Comparison of ENCODE assay signal across 10 mouse cellular contexts in the genomic region with DNA sequence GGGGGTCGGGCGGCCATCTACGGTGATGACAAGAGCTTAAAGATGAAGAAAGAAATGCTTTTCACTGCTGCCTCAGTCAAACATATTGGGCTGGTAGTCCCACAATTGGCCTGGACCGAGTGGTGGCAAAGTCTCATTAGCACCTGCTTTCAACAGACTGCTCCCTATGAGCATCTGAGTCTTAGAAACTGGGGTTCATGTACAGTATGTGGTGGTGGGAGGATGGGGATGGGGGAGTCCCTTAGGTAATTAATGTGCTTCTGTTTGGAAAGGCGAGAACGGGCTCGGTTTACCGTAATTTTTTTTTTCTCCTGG.
DNase-seq lines count a peak whose midpoint lies in the region; ATAC-seq lines count a peak whose summit lies in the region.
"Had no signal": no experiment of that assay in that cellular context is flagged by ENCODE, and none has a peak within 500 bp of the region (broad histone marks: within the 10 kb centered on the region; RNA-seq: fewer than 3 reads in every experiment).

No protein-coding gene starts in this region.

- 2% methylated on average over 8 of the region's 8 CpGs for WGBS in neural tube, embryonic 11.5 days
- WGBS in forebrain, embryonic 14.5 days: 2% methylated on average over 8 of the region's 8 CpGs
- 1% methylated on average over 8 of the region's 8 CpGs for WGBS in limb, embryonic 12.5 days
- under 1% methylated on average over 8 of the region's 8 CpGs for WGBS in stomach, embryonic 16.5 days

- H3K27me3 ChIP-seq in neural tube, embryonic 11.5 days (ENCODE audit: control insufficient read depth, insufficient read depth, low read length): peaks cover 46% of the 10 kb centered on the region
- H3K27me3 ChIP-seq in forebrain, embryonic 14.5 days (replicated peaks; ENCODE audit: control insufficient read depth, insufficient read depth, low read length): peaks cover 61% of the 10 kb centered on the region
- H3K27me3 ChIP-seq in limb, embryonic 12.5 days: peaks cover 82% of the 10 kb centered on the region
- peaks cover 78% of the 10 kb centered on the region for H3K27me3 ChIP-seq in stomach, embryonic 16.5 days (ENCODE audit: control insufficient read depth, insufficient read depth, low read length)

- peak overlapping the region; percentile 83; the same call in 1 of the 2 replicates for H3K9ac ChIP-seq in neural tube, embryonic 11.5 days (ENCODE audit: low read length)
- peak overlapping the region; percentile 84 for H3K9ac ChIP-seq in forebrain, embryonic 14.5 days (ENCODE audit: low read length)
- H3K9ac ChIP-seq in limb, embryonic 12.5 days (replicated peaks): no peak overlapping the region
- no peak overlapping the region for H3K9ac ChIP-seq in stomach, embryonic 16.5 days (ENCODE audit: low read length)

- H3K27ac ChIP-seq in neural tube, embryonic 11.5 days (ENCODE audit: low read depth, low read length): peak overlapping the region; percentile 75; the same call in 1 of the 2 replicates
- H3K27ac ChIP-seq in forebrain, embryonic 14.5 days (ENCODE audit: low read depth, low read length): peak overlapping the region; percentile 96
- no peak overlapping the region for H3K27ac ChIP-seq in limb, embryonic 12.5 days
- H3K27ac ChIP-seq in stomach, embryonic 16.5 days (ENCODE audit: low read length): no peak overlapping the region
- H3K27ac ChIP-seq: heart, adult 2 months had no signal

- no peaks in the 10 kb centered on the region for H3K36me3 ChIP-seq in neural tube, embryonic 11.5 days (ENCODE audit: control insufficient read depth, insufficient read depth, low read length)
- H3K36me3 ChIP-seq in forebrain, embryonic 14.5 days (ENCODE audit: control insufficient read depth, insufficient read depth, low read length): no peaks in the 10 kb centered on the region
- no peaks in the 10 kb centered on the region for H3K36me3 ChIP-seq in limb, embryonic 12.5 days
- H3K36me3 ChIP-seq in stomach, embryonic 16.5 days (ENCODE audit: control insufficient read depth, insufficient read depth, low read length): no peaks in the 10 kb centered on the region

- peak overlapping the region; percentile 70 for H3K4me3 ChIP-seq in neural tube, embryonic 11.5 days (ENCODE audit: low read depth, low read length)
- peak overlapping the region; percentile 58 for H3K4me3 ChIP-seq in forebrain, embryonic 14.5 days (ENCODE audit: low read depth, low read length)
- peak overlapping the region; percentile 67 for H3K4me3 ChIP-seq in limb, embryonic 12.5 days (replicated peaks)
- peak overlapping the region; percentile 54 for H3K4me3 ChIP-seq in stomach, embryonic 16.5 days (replicated peaks; ENCODE audit: low read length)

- no peak for ATAC-seq in neural tube, embryonic 11.5 days (ENCODE audit: insufficient read depth, low FRiP score, low TSS enrichment)
- ATAC-seq in forebrain, embryonic 14.5 days: no peak
- ATAC-seq in limb, embryonic 12.5 days (ENCODE audit: insufficient number of reproducible peaks, insufficient read depth, low FRiP score, low TSS enrichment, low read depth): no peak
- no peak for ATAC-seq in stomach, embryonic 16.5 days (ENCODE audit: insufficient read depth, low FRiP score)

- peaks cover 34% of the 10 kb centered on the region for H3K4me1 ChIP-seq in neural tube, embryonic 11.5 days (ENCODE audit: control insufficient read depth, insufficient read depth, low read length)
- peaks cover 29% of the 10 kb centered on the region for H3K4me1 ChIP-seq in forebrain, embryonic 14.5 days (ENCODE audit: control insufficient read depth, insufficient read depth, low read length)
- H3K4me1 ChIP-seq in limb, embryonic 12.5 days (replicated peaks): peaks cover 56% of the 10 kb centered on the region
- 0 out of 2 replicates have a peak, but pooled peaks cover 11% of the 10 kb centered on the region for H3K4me1 ChIP-seq in stomach, embryonic 16.5 days (ENCODE audit: control insufficient read depth, insufficient read depth, low read length)

- intact Hi-C loops in gastrocnemius, postnatal 14 days (cut with DNase I; ENCODE audit: low total_unique reads): no loop called here

- DNase-seq in neural tube, embryonic 11.5 days (ENCODE audit: low spot score): peak; percentile 35
- no peak for DNase-seq in neural tube, embryonic 10.5 days (ENCODE audit: extremely low spot score, low spot score)
- no peak for DNase-seq in forebrain, embryonic 14.5 days (ENCODE audit: low spot score)
- no peak for DNase-seq in thymus, postnatal 36 days
- DNase-seq in gastrocnemius, postnatal 14 days: no peak
- DNase-seq: cerebellum, adult 11-12 months; lung, adult 2 months had no signal

- peak overlapping the region; percentile 73 for H3K4me2 ChIP-seq in neural tube, embryonic 11.5 days (ENCODE audit: low read depth)
- peak overlapping the region; percentile 59 for H3K4me2 ChIP-seq in forebrain, embryonic 14.5 days (ENCODE audit: low read length)
- peak overlapping the region; percentile 94 for H3K4me2 ChIP-seq in limb, embryonic 12.5 days
- peak overlapping the region; percentile 76 for H3K4me2 ChIP-seq in stomach, embryonic 16.5 days (ENCODE audit: low read depth, low read length)

- no peaks in the 10 kb centered on the region for H3K9me3 ChIP-seq in neural tube, embryonic 11.5 days (ENCODE audit: control insufficient read depth, low read length)
- no peaks in the 10 kb centered on the region for H3K9me3 ChIP-seq in forebrain, embryonic 14.5 days (replicated peaks; ENCODE audit: control insufficient read depth, low read length)
- H3K9me3 ChIP-seq in limb, embryonic 12.5 days: no peaks in the 10 kb centered on the region
- H3K9me3 ChIP-seq in stomach, embryonic 16.5 days (replicated peaks; ENCODE audit: control insufficient read depth, low read length): no peaks in the 10 kb centered on the region

Comparison
In these comparisons a context has a peak if more than half of its experiments do, and no peak if none do; other contexts are left out.
1. H3K27ac ChIP-seq: peak in neural tube, embryonic 11.5 days (single experiment) and forebrain, embryonic 14.5 days (single experiment); none in limb, embryonic 12.5 days (single experiment) and stomach, embryonic 16.5 days (single experiment).
2. H3K9ac ChIP-seq: peak in neural tube, embryonic 11.5 days (single experiment) and forebrain, embryonic 14.5 days (single experiment); none in limb, embryonic 12.5 days (single experiment) and stomach, embryonic 16.5 days (single experiment).
3. Peak in every context shown above with its lines, with median percentiles within 50 percentile points of each other: H3K4me2 ChIP-seq and H3K4me3 ChIP-seq.